Mouse (Mus musculus): ENCODE measurements around the gene Gtf2a1. TPM values are rescaled to one million over a fixed set of nuclear protein-coding genes. Genes with fewer than 3 reads are reported as not detected.
"Not testable (repeated sequence)": the region's sequence is repeated elsewhere in the genome, so short reads cannot be mapped to it uniquely, and the experiment has no call there.

The Gtf2a1 gene
- polyA plus RNA-seq, 1 experiment from 2014 or later, result 26.4 TPM

DNA sequence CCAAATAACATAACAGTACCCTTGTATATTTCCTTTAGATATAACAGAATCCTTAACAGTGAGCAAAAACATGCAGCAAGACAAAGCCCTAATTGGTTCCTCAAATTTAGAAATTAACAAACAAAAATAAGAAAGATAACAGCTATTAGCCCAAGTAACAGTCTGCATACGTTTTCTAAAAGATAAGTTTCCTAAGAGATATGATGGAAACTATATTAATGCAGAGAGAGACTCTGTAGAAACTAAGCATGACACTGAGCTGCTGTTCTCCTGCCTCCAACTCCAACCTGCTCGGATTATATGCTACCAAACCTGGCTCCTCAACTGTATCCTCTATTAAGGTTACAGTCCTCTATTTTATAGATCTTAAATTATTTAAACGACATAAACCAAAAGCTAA, 21.0 kb downstream of the Gtf2a1 start:
- Histone ChIP-seq H3K4me1 (ENCODE audit: control insufficient read depth, insufficient read depth, low read length) (no peaks in the 10 kb centered on the region), H3K9me3 (replicated peaks; ENCODE audit: control insufficient read depth, low read length) (no peaks in the 10 kb centered on the region), H3K27me3 (ENCODE audit: control insufficient read depth, insufficient read depth, low read length) (no peaks in the 10 kb centered on the region), H3K36me3 (ENCODE audit: control insufficient read depth, insufficient read depth, low read length) (peaks cover 21% of the 10 kb centered on the region), H3K4me3 (ENCODE audit: low read depth, low read length) (no peak overlapping the region), H3K4me2 (no peak overlapping the region), H3K9ac (ENCODE audit: low read depth, low read length) (no peak overlapping the region), H3K27ac (ENCODE audit: low read depth, low read length) (no peak overlapping the region)
- 86% methylated on average over 3 of the region's 3 CpGs for WGBS (ENCODE audit: insufficient replicate concordance)
- ATAC-seq (replicated peaks; ENCODE audit: insufficient number of reproducible peaks, low FRiP score, low TSS enrichment), result no peak

DNA sequence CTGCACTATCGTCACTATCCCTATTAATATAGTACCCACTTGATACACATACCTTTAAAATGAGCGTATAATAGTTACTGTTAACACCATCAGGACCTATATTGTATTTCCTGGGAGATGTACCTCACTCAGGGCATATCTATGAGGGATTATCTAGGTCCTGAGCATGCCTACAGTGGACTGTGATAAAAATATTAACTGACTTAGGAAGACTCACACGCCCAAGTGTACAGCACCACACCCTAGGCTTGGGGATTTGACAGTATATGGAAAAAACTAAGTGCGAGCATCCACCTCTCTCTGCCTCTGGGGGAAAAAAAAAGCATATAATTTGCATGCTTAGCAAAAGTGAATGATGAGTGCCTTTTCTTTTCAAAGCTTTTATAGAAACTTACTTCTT, 23.1 kb downstream of the Gtf2a1 start:
- H3K36me3 ChIP-seq (ENCODE audit: control insufficient read depth, insufficient read depth, low read length), result peaks cover 19% of the 10 kb centered on the region

DNA sequence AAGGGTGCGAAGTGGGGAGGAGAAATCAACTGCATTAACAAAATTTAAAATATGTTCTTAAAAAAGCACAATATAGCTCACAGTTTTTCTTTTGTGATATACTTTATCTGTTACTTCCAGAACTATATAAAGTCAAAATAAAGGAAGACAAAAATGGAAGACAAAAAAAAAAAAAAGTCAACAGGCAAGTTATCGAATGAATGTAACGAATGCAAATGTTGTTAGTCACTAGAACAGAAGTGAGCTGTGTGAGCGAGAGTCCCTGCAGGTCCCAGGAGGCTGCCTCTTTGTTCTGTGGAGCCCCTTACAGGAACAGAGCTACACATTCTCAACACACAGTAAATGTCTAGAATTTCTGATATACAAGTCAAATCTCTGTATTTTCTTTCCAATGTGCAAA, 32.1 kb downstream of the Gtf2a1 start:
- WGBS (ENCODE audit: insufficient replicate concordance), result 92% methylated on average over 4 of the region's 4 CpGs
- not testable (repeated sequence) for H3K4me1 ChIP-seq (ENCODE audit: control insufficient read depth, insufficient read depth, low read length); H3K4me2 ChIP-seq; H3K27ac ChIP-seq (ENCODE audit: low read depth, low read length); H3K36me3 ChIP-seq (ENCODE audit: control insufficient read depth, insufficient read depth, low read length); H3K9me3 ChIP-seq (replicated peaks; ENCODE audit: control insufficient read depth, low read length); H3K27me3 ChIP-seq (ENCODE audit: control insufficient read depth, insufficient read depth, low read length); ATAC-seq (replicated peaks; ENCODE audit: insufficient number of reproducible peaks, low FRiP score, low TSS enrichment); H3K4me3 ChIP-seq (ENCODE audit: low read depth, low read length); H3K9ac ChIP-seq (ENCODE audit: low read depth, low read length)

More for the DNA sequence above, 23.1 kb downstream of the Gtf2a1 start:
- no peaks in the 10 kb centered on the region; the same call in 1 of the 2 replicates for H3K4me1 ChIP-seq (ENCODE audit: control insufficient read depth, insufficient read depth, low read length)
- ATAC-seq (replicated peaks; ENCODE audit: insufficient number of reproducible peaks, low FRiP score, low TSS enrichment), result no peak
- no peaks in the 10 kb centered on the region for H3K27me3 ChIP-seq (ENCODE audit: control insufficient read depth, insufficient read depth, low read length)
- H3K4me3 ChIP-seq (ENCODE audit: low read depth, low read length), result no peak overlapping the region
- WGBS (ENCODE audit: insufficient replicate concordance), result 92% methylated on average over 4 of the region's 4 CpGs
- no peak overlapping the region for H3K27ac ChIP-seq (ENCODE audit: low read depth, low read length)
- H3K9me3 ChIP-seq (replicated peaks; ENCODE audit: control insufficient read depth, low read length), result no peaks in the 10 kb centered on the region
- no peak overlapping the region for H3K4me2 ChIP-seq
- no peak overlapping the region for H3K9ac ChIP-seq (ENCODE audit: low read depth, low read length)

DNA sequence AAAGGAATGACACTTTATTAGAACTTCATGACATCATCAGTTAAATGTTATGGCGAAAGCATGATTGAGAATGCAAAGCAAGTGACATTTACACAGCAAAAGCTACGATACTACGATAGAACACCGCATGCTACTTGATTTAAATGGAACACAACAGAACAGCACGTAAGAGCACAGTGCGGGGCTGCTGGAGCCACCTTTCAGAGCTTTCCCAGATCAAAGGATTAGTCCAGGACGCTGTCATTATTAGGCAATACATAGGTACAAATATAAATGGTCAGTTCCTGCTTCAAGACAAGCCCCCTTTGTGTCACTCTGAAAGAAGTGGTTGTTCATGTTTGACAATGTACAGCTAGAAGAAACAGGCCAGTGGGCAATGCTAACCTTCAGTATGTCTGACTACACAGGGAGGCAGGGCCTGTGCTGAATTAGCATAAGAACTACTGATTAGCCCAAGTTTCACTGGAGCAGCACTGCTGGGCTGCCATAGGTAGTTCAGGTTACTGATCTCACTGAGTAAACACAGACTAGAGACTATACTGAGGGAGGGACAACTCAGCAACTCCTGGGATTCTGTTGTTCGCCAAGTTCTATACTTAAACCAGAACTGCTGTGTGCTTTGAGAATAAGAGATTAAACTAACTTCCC, 32.8 kb downstream of the Gtf2a1 start:
- not testable (repeated sequence) for H3K36me3 ChIP-seq (ENCODE audit: control insufficient read depth, insufficient read depth, low read length); H3K4me1 ChIP-seq (ENCODE audit: control insufficient read depth, insufficient read depth, low read length); ATAC-seq (replicated peaks; ENCODE audit: insufficient number of reproducible peaks, low FRiP score, low TSS enrichment); H3K9ac ChIP-seq (ENCODE audit: low read depth, low read length); H3K4me2 ChIP-seq; H3K27me3 ChIP-seq (ENCODE audit: control insufficient read depth, insufficient read depth, low read length); H3K4me3 ChIP-seq (ENCODE audit: low read depth, low read length); H3K27ac ChIP-seq (ENCODE audit: low read depth, low read length); H3K9me3 ChIP-seq (replicated peaks; ENCODE audit: control insufficient read depth, low read length)
- WGBS (ENCODE audit: insufficient replicate concordance), result 84% methylated on average over 8 of the region's 8 CpGs

DNA sequence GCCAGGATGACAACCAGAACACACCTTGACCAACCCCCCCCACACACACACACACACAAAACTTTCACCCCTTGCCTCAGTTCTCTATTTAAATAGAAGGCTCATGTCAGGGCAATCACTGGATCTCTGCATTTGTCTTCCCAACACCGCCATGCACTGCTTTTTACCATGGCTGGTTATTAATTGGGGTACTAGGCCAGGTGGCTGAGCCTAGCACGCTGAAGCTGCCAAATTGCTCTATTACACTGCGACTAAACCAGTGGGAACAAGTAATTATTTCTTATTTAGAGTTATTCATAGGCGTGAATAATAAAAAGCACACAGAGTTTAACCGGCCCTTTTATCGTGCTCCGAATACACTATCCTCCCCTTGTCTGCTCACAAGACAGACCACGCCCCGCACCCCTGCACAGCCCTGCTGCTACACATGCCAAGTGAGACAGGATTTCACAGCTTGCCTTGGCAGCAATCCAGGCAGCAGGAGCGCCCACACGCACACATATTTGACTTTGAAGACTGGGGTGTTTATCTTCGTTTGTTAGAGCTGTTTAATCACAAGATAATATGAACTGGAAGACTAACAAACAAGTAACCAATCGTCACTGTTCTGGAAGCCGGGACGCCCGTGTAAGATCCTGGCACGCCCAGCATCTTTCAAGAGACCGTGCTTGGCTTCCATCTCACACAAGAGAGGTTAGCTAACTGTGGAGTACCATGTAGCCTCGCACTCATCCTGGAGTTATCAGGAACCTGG, 38.3 kb downstream of the Gtf2a1 start:
- Histone ChIP-seq H3K27ac (ENCODE audit: low read depth, low read length) (no peak overlapping the region), H3K9ac (ENCODE audit: low read depth, low read length) (no peak overlapping the region), H3K36me3 (ENCODE audit: control insufficient read depth, insufficient read depth, low read length) (peaks cover under 1% of the 10 kb centered on the region; the same call in 1 of the 2 replicates), H3K4me3 (ENCODE audit: low read depth, low read length) (no peak overlapping the region), H3K9me3 (replicated peaks; ENCODE audit: control insufficient read depth, low read length) (no peaks in the 10 kb centered on the region), H3K4me1 (ENCODE audit: control insufficient read depth, insufficient read depth, low read length) (peaks cover 6% of the 10 kb centered on the region; the same call in 1 of the 2 replicates), H3K27me3 (ENCODE audit: control insufficient read depth, insufficient read depth, low read length) (no peaks in the 10 kb centered on the region), H3K4me2 (peak overlapping the region; percentile 40; the same call in 1 of the 2 replicates)
- WGBS (ENCODE audit: insufficient replicate concordance), result 46% methylated on average over 19 of the region's 19 CpGs
- peak; percentile 85 for ATAC-seq (replicated peaks; ENCODE audit: insufficient number of reproducible peaks, low FRiP score, low TSS enrichment)

DNA sequence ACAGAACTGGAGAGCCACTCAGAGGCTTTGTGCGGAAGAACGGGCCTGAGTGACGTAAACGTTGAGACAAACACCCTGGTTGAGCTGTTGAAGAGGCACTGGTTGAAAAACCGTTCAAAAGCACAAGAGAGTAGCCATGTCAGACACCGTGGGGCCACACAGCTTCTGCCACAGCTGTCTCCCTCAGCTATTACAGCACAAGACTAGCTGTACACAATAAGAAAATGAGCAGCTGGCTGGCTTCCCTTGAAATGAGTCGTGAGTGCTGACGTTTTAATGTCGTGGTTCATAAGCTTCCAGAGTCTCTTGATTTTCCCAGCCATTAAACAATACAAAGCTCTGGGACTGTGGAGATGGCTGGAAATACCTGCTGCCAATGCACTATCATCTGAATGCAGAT, 40.8 kb downstream of the Gtf2a1 start:
- H3K9ac ChIP-seq (ENCODE audit: low read depth, low read length), result no peak overlapping the region
- H3K27ac ChIP-seq (ENCODE audit: low read depth, low read length), result no peak overlapping the region
- 78% methylated on average over 9 of the region's 9 CpGs for WGBS (ENCODE audit: insufficient replicate concordance)
- no peaks in the 10 kb centered on the region; the same call in 1 of the 2 replicates for H3K36me3 ChIP-seq (ENCODE audit: control insufficient read depth, insufficient read depth, low read length)
- ATAC-seq (replicated peaks; ENCODE audit: insufficient number of reproducible peaks, low FRiP score, low TSS enrichment), result no peak
- H3K4me3 ChIP-seq (ENCODE audit: low read depth, low read length), result no peak overlapping the region
- no peaks in the 10 kb centered on the region for H3K9me3 ChIP-seq (replicated peaks; ENCODE audit: control insufficient read depth, low read length)
- H3K4me1 ChIP-seq (ENCODE audit: control insufficient read depth, insufficient read depth, low read length), result peaks cover 6% of the 10 kb centered on the region; the same call in 1 of the 2 replicates
- no peaks in the 10 kb centered on the region; the same call in 1 of the 2 replicates for H3K27me3 ChIP-seq (ENCODE audit: control insufficient read depth, insufficient read depth, low read length)
- H3K4me2 ChIP-seq, result no peak overlapping the region

DNA sequence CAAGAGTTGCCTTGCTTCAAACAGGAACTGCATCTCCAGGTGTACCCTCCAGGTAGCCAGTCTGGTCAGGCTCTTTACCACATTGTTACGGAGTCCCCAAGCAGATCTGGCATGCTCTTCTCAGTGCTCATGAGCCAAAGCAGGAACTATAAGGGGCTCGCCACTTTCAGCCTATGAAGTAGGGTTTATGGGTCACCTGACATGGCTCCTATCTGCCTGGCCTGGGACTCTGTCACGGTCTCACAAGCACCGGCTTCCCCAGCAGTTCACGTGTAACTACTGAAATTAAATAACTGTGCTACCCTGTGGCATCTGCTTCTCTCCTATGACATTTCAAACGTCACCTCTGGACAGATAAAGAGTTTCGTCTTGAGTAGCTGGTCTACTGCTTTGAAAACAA, 50.1 kb downstream of the Gtf2a1 start:
- Histone ChIP-seq H3K4me1 (ENCODE audit: control insufficient read depth, insufficient read depth, low read length) (no peaks in the 10 kb centered on the region), H3K4me2 (no peak overlapping the region), H3K27me3 (ENCODE audit: control insufficient read depth, insufficient read depth, low read length) (no peaks in the 10 kb centered on the region), H3K27ac (ENCODE audit: low read depth, low read length) (no peak overlapping the region), H3K4me3 (ENCODE audit: low read depth, low read length) (no peak overlapping the region), H3K9ac (ENCODE audit: low read depth, low read length) (no peak overlapping the region), H3K36me3 (ENCODE audit: control insufficient read depth, insufficient read depth, low read length) (no peaks in the 10 kb centered on the region), H3K9me3 (replicated peaks; ENCODE audit: control insufficient read depth, low read length) (no peaks in the 10 kb centered on the region)
- WGBS (ENCODE audit: insufficient replicate concordance), result 81% methylated on average over 7 of the region's 7 CpGs
- no peak for ATAC-seq (replicated peaks; ENCODE audit: insufficient number of reproducible peaks, low FRiP score, low TSS enrichment)

DNA sequence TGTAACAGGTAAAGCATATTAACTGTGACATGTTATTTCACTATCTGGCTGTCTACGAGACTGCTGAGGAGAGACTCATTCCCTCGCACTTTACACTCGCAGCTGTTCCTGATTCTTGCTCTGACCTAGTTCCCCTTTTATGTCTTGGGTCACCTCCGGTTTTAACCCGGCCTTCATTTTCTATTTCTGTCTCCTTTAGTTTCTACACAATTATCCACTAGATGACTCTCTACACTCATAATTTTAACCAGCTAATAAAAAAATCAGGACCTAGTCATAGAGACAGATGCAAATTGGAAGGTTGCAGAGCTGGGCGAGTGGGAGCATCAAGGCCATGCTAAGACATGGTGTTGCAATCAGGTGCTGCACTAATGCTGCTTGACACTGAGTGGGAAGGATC, 55.8 kb downstream of the Gtf2a1 start:
- 78% methylated on average over 6 of the region's 6 CpGs for WGBS (ENCODE audit: insufficient replicate concordance)
- H3K4me3 ChIP-seq (ENCODE audit: low read depth, low read length), result no peak overlapping the region
- no peaks in the 10 kb centered on the region for H3K9me3 ChIP-seq (replicated peaks; ENCODE audit: control insufficient read depth, low read length)
- no peak overlapping the region for H3K4me2 ChIP-seq
- H3K27me3 ChIP-seq (ENCODE audit: control insufficient read depth, insufficient read depth, low read length), result no peaks in the 10 kb centered on the region
- H3K4me1 ChIP-seq (ENCODE audit: control insufficient read depth, insufficient read depth, low read length), result no peaks in the 10 kb centered on the region
- no peak overlapping the region for H3K27ac ChIP-seq (ENCODE audit: low read depth, low read length)
- no peaks in the 10 kb centered on the region for H3K36me3 ChIP-seq (ENCODE audit: control insufficient read depth, insufficient read depth, low read length)
- no peak overlapping the region for H3K9ac ChIP-seq (ENCODE audit: low read depth, low read length)
- ATAC-seq (replicated peaks; ENCODE audit: insufficient number of reproducible peaks, low FRiP score, low TSS enrichment), result no peak

Measured in heart, embryonic 11.5 days (tissue).